Comparison of ENCODE assay signal across 27 mouse cellular contexts in genomic region chr17:49009384-49010073, GRCm38 (mm10).
DNase-seq lines count a peak whose midpoint lies in the region; ATAC-seq lines count a peak whose summit lies in the region.
"Had no signal": no experiment of that assay in that cellular context is flagged by ENCODE, and none has a peak within 500 bp of the region (broad histone marks: within the 10 kb centered on the region; RNA-seq: fewer than 3 reads in every experiment).

No protein-coding gene starts in this region.

- 26% methylated on average over 7 of the region's 7 CpGs for WGBS in kidney, embryonic 16.5 days
- 73% methylated on average over 7 of the region's 7 CpGs for WGBS in midbrain, embryonic 11.5 days
- WGBS in midbrain, embryonic 15.5 days = 72% methylated on average over 7 of the region's 7 CpGs

- peaks cover 9% of the 10 kb centered on the region; the same call in 1 of the 2 replicates for H3K4me1 ChIP-seq in kidney, embryonic 16.5 days (ENCODE audit: insufficient read depth, low read length)
- no peaks in the 10 kb centered on the region for H3K4me1 ChIP-seq in midbrain, embryonic 11.5 days (ENCODE audit: control insufficient read depth, insufficient read depth, low read length)
- no peaks in the 10 kb centered on the region for H3K4me1 ChIP-seq in midbrain, embryonic 15.5 days
- H3K4me1 ChIP-seq: embryonic facial prominence, embryonic 15.5 days; forebrain, embryonic 10.5 days; heart, embryonic 10.5 days; heart, embryonic 15.5 days; hindbrain, embryonic 10.5 days; hindbrain, embryonic 15.5 days had no signal

- no peak for DNase-seq in kidney, postnatal 36 days
- DNase-seq in midbrain, embryonic 11.5 days (ENCODE audit: low spot score, missing footprints) = peak; percentile 44
- peak; percentile 39 to 62 for DNase-seq in natural killer cell, adult 2 months (ENCODE audit: low spot score in 2 of 2)
- no peak for DNase-seq in left cerebral cortex, postnatal 36 days (ENCODE audit: low spot score in 2 of 2)
- no peak for DNase-seq in MN1 (ENCODE audit: low spot score)
- DNase-seq: adrenal gland, postnatal 14 days; cerebellum, adult 18-20 months; cerebellum, adult 9-11 months; cerebellum, postnatal 36 days; embryo, embryonic 11 days; gastrocnemius, adult 2 months; gastrocnemius, postnatal 36 days; heart, adult 18-20 months; heart, postnatal 14 days had no signal

- no peak overlapping the region for H3K9ac ChIP-seq in kidney, embryonic 16.5 days (replicated peaks; ENCODE audit: low read length)
- H3K9ac ChIP-seq in midbrain, embryonic 11.5 days (ENCODE audit: low read length) = no peak overlapping the region
- H3K9ac ChIP-seq in midbrain, embryonic 15.5 days = no peak overlapping the region
- H3K9ac ChIP-seq: embryonic facial prominence, embryonic 15.5 days; heart, embryonic 15.5 days; hindbrain, embryonic 15.5 days had no signal

- no peak overlapping the region for H3K4me2 ChIP-seq in kidney, embryonic 16.5 days (replicated peaks; ENCODE audit: low read depth, low read length)
- H3K4me2 ChIP-seq in midbrain, embryonic 11.5 days = no peak overlapping the region
- no peak overlapping the region for H3K4me2 ChIP-seq in midbrain, embryonic 15.5 days
- H3K4me2 ChIP-seq: embryonic facial prominence, embryonic 15.5 days; heart, embryonic 15.5 days; hindbrain, embryonic 15.5 days had no signal

- no peaks in the 10 kb centered on the region for H3K9me3 ChIP-seq in kidney, embryonic 16.5 days (ENCODE audit: low read length)
- H3K9me3 ChIP-seq in midbrain, embryonic 11.5 days (ENCODE audit: control insufficient read depth, low read length) = no peaks in the 10 kb centered on the region
- H3K9me3 ChIP-seq in midbrain, embryonic 15.5 days = no peaks in the 10 kb centered on the region
- H3K9me3 ChIP-seq: embryonic facial prominence, embryonic 15.5 days; forebrain, embryonic 10.5 days; heart, embryonic 10.5 days; heart, embryonic 15.5 days; hindbrain, embryonic 10.5 days; hindbrain, embryonic 15.5 days had no signal

- intact Hi-C loops in left cerebral cortex, postnatal 36 days (cut with DNase I) = loop anchor here (5.0 kb wide), 1 partner anchor 77 kb away; the partner anchor contains the start of gene Lrfn2

- H3K27me3 ChIP-seq in kidney, embryonic 16.5 days (ENCODE audit: insufficient read depth, low read length) = no peaks in the 10 kb centered on the region
- H3K27me3 ChIP-seq in midbrain, embryonic 11.5 days (ENCODE audit: control insufficient read depth, insufficient read depth, low read length) = no peaks in the 10 kb centered on the region
- no peaks in the 10 kb centered on the region for H3K27me3 ChIP-seq in midbrain, embryonic 15.5 days (replicated peaks)
- H3K27me3 ChIP-seq: embryonic facial prominence, embryonic 15.5 days; hindbrain, embryonic 15.5 days; Patski had no signal

- no peaks in the 10 kb centered on the region for H3K36me3 ChIP-seq in kidney, embryonic 16.5 days (ENCODE audit: insufficient read depth, low read length)
- H3K36me3 ChIP-seq in midbrain, embryonic 11.5 days (ENCODE audit: control insufficient read depth, insufficient read depth, low read length) = no peaks in the 10 kb centered on the region
- no peaks in the 10 kb centered on the region for H3K36me3 ChIP-seq in midbrain, embryonic 15.5 days (replicated peaks)
- H3K36me3 ChIP-seq: embryonic facial prominence, embryonic 15.5 days; forebrain, embryonic 10.5 days; heart, embryonic 10.5 days; heart, embryonic 15.5 days; hindbrain, embryonic 10.5 days; hindbrain, embryonic 15.5 days had no signal

- ATAC-seq in kidney, embryonic 16.5 days (ENCODE audit: low FRiP score, low TSS enrichment) = peak; percentile 46; the same call in 1 of the 2 replicates
- no peak for ATAC-seq in midbrain, embryonic 11.5 days (ENCODE audit: low FRiP score)
- no peak for ATAC-seq in midbrain, embryonic 15.5 days (replicated peaks)
- peak; percentile 77 to 82 for ATAC-seq in hematopoietic stem cell, adult 5-6 weeks (replicated peaks in 1 of 2; ENCODE audit: insufficient read depth in 1 of 2, low FRiP score in 2 of 2, low TSS enrichment in 1 of 2, low read depth in 1 of 2, poor library complexity in 2 of 2, severe bottlenecking in 2 of 2)
- ATAC-seq: activated CD4-positive, CD25-positive, alpha-beta regulatory T cell, adult 4 months; forebrain, embryonic 14.5 days; Patski had no signal

- no peak overlapping the region for H3K4me3 ChIP-seq in kidney, embryonic 16.5 days (ENCODE audit: low read length)
- H3K4me3 ChIP-seq in midbrain, embryonic 11.5 days (ENCODE audit: low read depth, low read length) = no peak overlapping the region
- H3K4me3 ChIP-seq in midbrain, embryonic 15.5 days = no peak overlapping the region
- H3K4me3 ChIP-seq: embryonic facial prominence, embryonic 15.5 days; erythroblast, embryonic 14.5 days; forebrain, embryonic 10.5 days; gastrocnemius, adult 2 months; heart, embryonic 10.5 days; heart, embryonic 15.5 days; hindbrain, embryonic 10.5 days; hindbrain, embryonic 15.5 days had no signal

- H3K27ac ChIP-seq in kidney, embryonic 16.5 days (ENCODE audit: low read length) = no peak overlapping the region
- no peak overlapping the region for H3K27ac ChIP-seq in midbrain, embryonic 11.5 days (ENCODE audit: low read depth, low read length)
- no peak overlapping the region for H3K27ac ChIP-seq in midbrain, embryonic 15.5 days
- H3K27ac ChIP-seq: embryonic facial prominence, embryonic 15.5 days; forebrain, embryonic 10.5 days; gastrocnemius, adult 2 months; heart, embryonic 10.5 days; heart, embryonic 15.5 days; hindbrain, embryonic 15.5 days had no signal

Comparison
In these comparisons a context has a peak if more than half of its experiments do, and no peak if none do; other contexts are left out.
1. ATAC-seq: peak in kidney, embryonic 16.5 days (single experiment) and hematopoietic stem cell, adult 5-6 weeks (2 of 2); none in midbrain, embryonic 11.5 days (single experiment) and midbrain, embryonic 15.5 days (single experiment).
2. DNase-seq: peak in midbrain, embryonic 11.5 days (single experiment) and natural killer cell, adult 2 months (2 of 2); none in kidney, postnatal 36 days (0 of 2), left cerebral cortex, postnatal 36 days (0 of 2) and MN1 (single experiment).